Mouse (Mus musculus) neutrophil, adult 59 days (primary cell): Measurements from ENCODE around the gene Card14. TPM values are rescaled to one million over a fixed set of nuclear protein-coding genes. Genes with fewer than 3 reads are reported as not detected.

Source experiments
- total RNA-seq, 2 experiments: library from RNA; stranded (reverse); gene quantifications; 1 replicate in 1 of 2; 2 replicates in 1 of 2; pipeline ENCODE4 v1.2.4; 2023

The Card14 gene
- not detected for total RNA-seq

DNA sequence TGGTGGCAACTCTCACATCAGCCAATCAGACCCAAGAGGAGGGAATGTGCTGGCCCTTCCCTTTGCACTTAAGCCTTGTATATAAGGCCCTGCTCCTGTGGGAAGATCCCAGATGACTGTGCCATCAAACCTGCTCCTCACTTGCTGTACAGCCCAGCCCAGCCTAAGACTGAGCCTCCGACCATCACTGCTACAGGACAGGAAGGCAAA, at the start of gene Card14:
Card14 (plus strand) TSS at position 111 of the 210 bp plus-strand sequence.

DNA sequence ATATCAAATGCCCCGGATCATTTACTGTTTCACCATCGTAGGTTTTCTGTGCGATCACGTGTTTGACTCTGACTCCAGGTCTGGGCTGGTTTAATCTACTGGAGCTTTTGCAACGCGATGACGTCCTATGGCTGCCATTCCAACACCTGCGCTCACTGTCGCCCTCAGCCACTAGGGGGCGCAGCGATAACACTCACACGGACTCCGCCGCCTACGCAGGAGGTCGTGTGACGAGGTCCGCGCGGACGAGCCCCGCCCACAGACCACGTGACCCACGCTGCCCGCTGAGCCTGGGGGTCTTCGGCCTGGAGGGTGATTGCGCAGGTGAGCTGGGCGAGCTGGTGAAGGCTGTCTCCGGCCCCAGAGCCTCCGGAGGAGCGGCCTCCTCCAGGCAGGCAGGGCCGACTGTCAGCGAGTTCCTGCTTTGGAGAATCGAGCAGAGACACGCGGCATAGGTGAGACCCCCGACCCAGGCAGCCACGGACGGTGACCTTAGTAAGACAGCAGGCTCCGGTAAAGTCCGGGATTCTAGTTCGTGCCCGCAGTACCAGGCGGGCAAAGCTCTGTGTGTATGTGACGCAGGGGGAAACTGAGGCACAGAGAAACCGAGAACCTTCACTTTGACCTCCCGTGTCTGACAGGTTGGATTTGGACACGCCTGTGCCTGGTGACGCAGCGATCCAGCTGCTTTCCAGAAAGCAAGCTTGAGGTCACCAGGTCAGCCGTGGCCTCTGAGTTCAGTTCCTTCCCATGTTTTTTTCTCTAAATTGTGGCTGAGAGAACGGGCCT, 39.6 kb upstream of the Card14 start, which contains the start of gene Gaa:
Gaa (plus strand) TSS at position 120 of the 789 bp plus-strand sequence.

DNA sequence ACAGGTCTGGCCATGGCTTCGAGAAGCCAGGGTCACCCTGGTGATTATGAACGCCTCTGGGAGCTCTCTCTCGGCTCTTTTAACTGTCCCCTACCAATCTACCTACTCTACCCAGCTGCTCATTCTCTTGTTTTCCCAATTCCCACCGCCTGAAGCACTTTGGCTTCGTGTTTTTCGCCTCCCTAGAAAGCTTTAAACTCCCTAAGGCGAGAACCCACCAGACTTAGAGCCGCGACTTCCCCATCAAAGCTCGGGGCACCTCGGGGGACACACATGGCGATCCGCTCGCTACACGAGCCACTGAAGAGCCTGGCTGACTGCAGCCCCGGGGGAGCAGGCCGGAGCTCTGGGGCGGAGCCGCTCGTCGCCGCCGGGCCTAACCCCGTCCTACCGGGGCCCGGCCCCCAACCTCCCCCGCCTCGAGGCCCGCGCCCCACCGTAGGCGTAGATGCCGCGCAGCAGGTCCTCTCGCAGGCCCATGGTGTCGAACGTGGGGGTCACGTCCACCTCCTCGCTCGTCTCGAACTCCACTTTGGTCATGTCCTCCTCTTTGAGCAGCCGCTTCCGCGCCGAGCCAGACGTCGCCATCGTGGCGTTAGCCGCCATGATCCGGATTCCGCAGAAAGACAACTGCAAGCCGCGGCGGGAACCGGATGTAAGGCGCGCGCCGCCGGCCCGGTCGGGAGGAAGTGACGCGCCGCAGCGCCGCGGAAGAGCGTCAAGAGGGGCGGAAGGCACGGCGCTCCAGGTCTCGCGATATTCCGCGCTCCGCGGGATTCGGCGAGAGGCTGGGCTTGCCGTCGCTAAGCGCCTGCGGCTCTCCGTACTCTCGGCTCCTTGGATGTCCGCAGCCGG, 8.0 kb upstream of the Card14 start, which contains the start of gene Eif4a3:
Eif4a3 (minus strand) TSS at position 699 of the 855 bp plus-strand sequence.

DNA sequence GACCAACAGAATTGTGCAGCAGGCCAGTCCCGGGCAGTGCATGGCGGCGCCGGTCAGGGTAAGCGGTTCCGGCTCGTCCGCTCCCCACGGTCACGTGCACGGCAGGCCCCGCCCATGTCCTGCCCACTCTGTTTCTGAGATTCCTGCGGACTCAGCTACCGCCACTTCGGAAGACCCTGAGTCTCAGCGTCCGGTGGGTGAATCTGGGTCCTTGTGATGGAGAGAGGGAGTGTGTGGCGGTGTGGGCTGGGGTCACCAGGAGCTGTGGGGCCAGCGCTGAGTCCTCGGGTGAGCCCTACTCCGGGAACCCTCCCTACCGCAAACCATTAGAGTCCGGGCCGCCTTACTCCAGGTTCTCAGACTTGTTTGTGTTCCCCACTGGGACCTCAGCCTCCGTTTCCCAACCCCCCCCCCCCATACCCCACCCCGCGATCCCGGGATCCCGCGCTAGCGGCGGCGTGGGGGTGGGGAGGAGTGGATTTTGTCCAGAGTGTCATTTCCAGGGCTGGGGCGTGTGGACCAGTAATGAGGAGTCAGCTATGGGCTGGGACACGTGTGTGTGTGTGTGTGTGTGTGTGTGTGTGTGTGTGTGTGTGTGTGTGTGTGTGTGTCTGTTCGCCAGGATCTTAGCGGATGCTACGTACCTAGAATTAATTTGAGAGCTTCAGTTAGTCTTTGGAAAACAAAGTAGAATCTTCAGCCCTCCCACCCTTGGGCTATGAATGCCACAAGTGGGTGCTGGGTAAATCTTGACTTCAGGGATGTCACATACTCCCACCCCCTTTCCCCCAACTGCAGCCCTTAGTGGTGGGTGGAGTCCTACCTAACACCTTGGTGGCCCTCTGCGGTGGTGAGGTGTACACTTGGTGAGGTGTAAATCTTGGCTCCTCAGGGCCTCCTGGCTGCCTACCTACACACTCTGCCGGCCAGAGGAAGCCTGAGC, 48.1 kb downstream of the Card14 start, which contains the start of the genes Sgsh and Slc26a11:
Sgsh (minus strand) TSS at position 94 of the 943 bp plus-strand sequence.
Slc26a11 (plus strand) TSS at position 115 of the 943 bp plus-strand sequence.

DNA sequence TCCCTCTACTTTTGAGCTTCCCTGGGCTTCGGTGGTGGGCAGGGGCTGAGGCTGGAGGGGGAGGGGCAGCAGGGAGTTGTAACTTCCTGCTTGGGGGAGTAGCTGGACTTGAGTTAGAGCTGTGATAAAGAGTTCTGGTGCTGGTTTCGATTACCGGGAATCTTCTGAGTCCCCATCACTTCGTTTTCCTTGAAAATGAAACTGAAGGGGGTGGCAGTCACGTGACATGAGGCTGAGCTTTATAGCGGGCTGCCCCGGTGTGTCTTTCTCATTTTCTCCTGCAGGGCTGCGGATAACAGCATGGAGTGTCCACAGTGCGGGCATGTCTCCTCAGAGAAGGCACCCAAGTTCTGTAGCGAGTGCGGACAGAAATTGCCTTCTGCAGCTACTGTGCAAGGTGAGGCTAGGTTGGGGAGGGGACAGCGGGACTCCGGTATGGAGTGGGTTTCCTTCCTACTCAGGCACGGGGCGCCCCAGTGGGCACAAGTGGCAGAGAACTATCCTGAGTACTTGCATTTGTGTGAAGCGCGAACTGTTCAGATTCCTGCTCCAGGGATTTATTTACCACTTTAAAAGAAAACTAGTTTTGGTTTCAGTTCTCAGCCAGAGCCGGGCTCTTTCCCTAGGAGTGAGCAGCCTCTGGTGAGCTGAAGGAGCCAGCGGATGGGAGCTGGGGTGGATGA, 85.4 kb downstream of the Card14 start, which contains the start of gene Rnf213:
Rnf213 (plus strand) TSS at position 301 of the 683 bp plus-strand sequence.

Other genes with a start within 250 kb of the Card14 start
- gene Cbx4, start 221.5 kb upstream of the Card14 start, total RNA-seq, result 10 to 100 TPM; 57.1 to 62.3 TPM
- 1 to 10 TPM in 1 of 2 experiments, under 1 TPM in 1; 0.95 to 1.1 TPM for gene Tbc1d16, start 79.3 kb upstream of the Card14 start, total RNA-seq
- under 1 TPM; 0.26 to 1.00 TPM for gene Ccdc40, start 79.2 kb upstream of the Card14 start, total RNA-seq
- gene Gaa, start 39.9 kb upstream of the Card14 start, total RNA-seq, result 10 to 100 TPM; 32.8 to 39.3 TPM
- gene Eif4a3, start 7.7 kb upstream of the Card14 start, total RNA-seq, result 100 to 1,000 TPM; 125 to 137 TPM
- gene Sgsh, start 47.8 kb downstream of the Card14 start, total RNA-seq, result 10 to 100 TPM; 11.5 to 14.2 TPM
- gene Slc26a11, start 47.8 kb downstream of the Card14 start, total RNA-seq, result 1 to 10 TPM; 6.1 to 8.8 TPM
- gene Rnf213, start 85.3 kb downstream of the Card14 start, total RNA-seq, result 10 to 100 TPM; 49.8 to 56.9 TPM
- 10 to 100 TPM; 12.0 to 13.8 TPM for gene Endov, start 183.6 kb downstream of the Card14 start, total RNA-seq
- gene Nptx1, start 240.0 kb downstream of the Card14 start, total RNA-seq, result not detected